Mouse (Mus musculus): ENCODE measurements at regions not wholly inside any gene's neighbourhood (a gene's known extent, or its start where the extent isn't known, plus 50 kb on each side); places are given as distances from the start of the nearest gene placed in this dataset.

- H3K36me3 ChIP-seq (ENCODE audit: control insufficient read depth in 1 of 2, insufficient read depth in 2 of 2, low read length in 2 of 2) = no peaks in the 10 kb centered on the region
- H3K27me3 ChIP-seq (ENCODE audit: control insufficient read depth in 1 of 2, insufficient read depth in 2 of 2, low read length in 2 of 2) = no peaks in the 10 kb centered on the region
- no peak overlapping the region for H3K27ac ChIP-seq (ENCODE audit: control insufficient read depth, low read depth, low read length)
- H3K4me1 ChIP-seq (ENCODE audit: control insufficient read depth in 1 of 2, insufficient read depth in 2 of 2, low read length in 2 of 2) = no peaks in the 10 kb centered on the region
- no peak overlapping the region for H3K9ac ChIP-seq (ENCODE audit: control insufficient read depth, low read depth, low read length, poor library complexity, severe bottlenecking)
- H3K4me3 ChIP-seq (ENCODE audit: control insufficient read depth in 1 of 2, insufficient read depth in 1 of 2, low read depth in 2 of 2, low read length in 2 of 2) = no peak overlapping the region
- H3K9me3 ChIP-seq (replicated peaks; ENCODE audit: insufficient read depth, low read length) = no peaks in the 10 kb centered on the region
- no peak for DNase-seq (ENCODE audit: low read depth, low spot score)
- TF ChIP-seq KAT2A (conservative IDR thresholded peaks at IDR 0.05; ENCODE audit: low read depth, low read length) (no peak), TBP (IDR thresholded peaks at IDR 0.05; ENCODE audit: low read depth, low read length) (no peak)
- H3K79me2 ChIP-seq (ENCODE audit: control insufficient read depth, insufficient read depth, low read length, poor library complexity) = no peaks in the 10 kb centered on the region
Observed at GRCm38 (mm10) chr7:83504996-83505645, 79.6 kb upstream of the Tmc3 start.

- Histone ChIP-seq H3K4me3 (ENCODE audit: control insufficient read depth in 1 of 2, insufficient read depth in 1 of 2, low read depth in 2 of 2, low read length in 2 of 2) (no peak overlapping the region), H3K36me3 (ENCODE audit: control insufficient read depth in 1 of 2, insufficient read depth in 2 of 2, low read length in 2 of 2) (no peaks in the 10 kb centered on the region), H3K9ac (ENCODE audit: control insufficient read depth, low read depth, low read length, poor library complexity, severe bottlenecking) (no peak overlapping the region), H3K79me2 (ENCODE audit: control insufficient read depth, insufficient read depth, low read length, poor library complexity) (no peaks in the 10 kb centered on the region), H3K27me3 (ENCODE audit: control insufficient read depth in 1 of 2, insufficient read depth in 2 of 2, low read length in 2 of 2) (no peaks in the 10 kb centered on the region), H3K27ac (ENCODE audit: control insufficient read depth, low read depth, low read length) (no peak overlapping the region), H3K9me3 (replicated peaks; ENCODE audit: insufficient read depth, low read length) (no peaks in the 10 kb centered on the region), H3K4me1 (ENCODE audit: control insufficient read depth in 1 of 2, insufficient read depth in 2 of 2, low read length in 2 of 2) (no peaks in the 10 kb centered on the region)
- TF ChIP-seq CHD1 (IDR thresholded peaks at IDR 0.05; ENCODE audit: low read depth, low read length) (no peak), CTCF (IDR thresholded peaks at IDR 0.05 in 2 of 3, conservative IDR thresholded peaks at IDR 0.05 in 1 of 3; ENCODE audit: control insufficient read depth in 1 of 3, insufficient read depth in 1 of 3, low read depth in 2 of 3, low read length in 3 of 3, poor library complexity in 1 of 3, severe bottlenecking in 1 of 3) (no peak), ZKSCAN1 (IDR thresholded peaks at IDR 0.05; ENCODE audit: low read depth, low read length) (no peak), ZNF384 (IDR thresholded peaks at IDR 0.05; ENCODE audit: low read depth, low read length) (no peak), POLR2AphosphoS2 (IDR thresholded peaks at IDR 0.05; ENCODE audit: low read length) (no peak), TBP (IDR thresholded peaks at IDR 0.05; ENCODE audit: low read depth, low read length) (no peak), POLR2AphosphoS5 (IDR thresholded peaks at IDR 0.05; ENCODE audit: borderline replicate concordance, low read depth, low read length) (no peak), UBTF (IDR thresholded peaks at IDR 0.05; ENCODE audit: borderline replicate concordance, insufficient read depth, low read depth, low read length) (no peak), MAX (IDR thresholded peaks at IDR 0.05; ENCODE audit: low read length) (no peak), MEF2A (IDR thresholded peaks at IDR 0.05; ENCODE audit: extremely low read depth, insufficient replicate concordance, low read depth, low read length, poor library complexity, severe bottlenecking) (no peak), HCFC1 (IDR thresholded peaks at IDR 0.05; ENCODE audit: low read depth, low read length) (no peak), RCOR1 (IDR thresholded peaks at IDR 0.05; ENCODE audit: low read depth, low read length) (no peak), NELFE (IDR thresholded peaks at IDR 0.05; ENCODE audit: low read depth, low read length) (no peak), BHLHE40 (IDR thresholded peaks at IDR 0.05; ENCODE audit: borderline replicate concordance, low read depth, low read length) (no peak), MYC (IDR thresholded peaks at IDR 0.05; ENCODE audit: low read depth, low read length) (no peak), MXI1 (IDR thresholded peaks at IDR 0.05; ENCODE audit: low read depth, low read length) (no peak), NRF1 (IDR thresholded peaks at IDR 0.05; ENCODE audit: insufficient read depth, low read depth, low read length, poor library complexity, severe bottlenecking) (no peak)
- DNase-seq (ENCODE audit: low read depth, low spot score) = no peak
Observed at GRCm38 (mm10) chr7:83516295-83516694, 68.4 kb upstream of the Tmc3 start.
